Mouse (Mus musculus): Measurements from ENCODE around the gene Gm42417. TPM values are rescaled to one million over a fixed set of nuclear protein-coding genes. Genes with fewer than 3 reads are reported as not detected.
A peak's percentile ranks its signal among the peaks of the same experiment; 100 is the strongest.

The Gm42417 gene
- total RNA-seq, 2 experiments from 2014 or later = 766 to 1,527 TPM

- DNase-seq = no peak
Measured at GRCm38 (mm10) chr1:36513718-36514117, 25.5 kb downstream of the Gm42417 start.

- no peak for DNase-seq
Measured at GRCm38 (mm10) chr1:36513310-36513709, 25.9 kb downstream of the Gm42417 start.

DNA sequence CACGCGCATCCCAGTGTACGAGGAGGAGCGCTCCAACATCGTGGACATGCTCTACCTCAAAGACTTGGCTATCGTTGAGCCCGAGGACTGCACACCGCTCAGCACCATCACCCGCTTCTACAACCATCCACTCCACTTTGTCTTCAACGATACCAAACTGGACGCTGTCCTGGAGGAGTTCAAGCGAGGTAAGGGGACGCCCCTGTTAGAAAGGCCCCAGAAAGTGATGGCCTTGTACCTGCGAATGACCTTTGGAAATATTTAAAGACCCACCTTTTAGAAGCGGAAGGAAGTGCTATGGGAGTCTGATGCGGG is 26.3 kb downstream of the Gm42417 start:
- no peak for DNase-seq

DNA sequence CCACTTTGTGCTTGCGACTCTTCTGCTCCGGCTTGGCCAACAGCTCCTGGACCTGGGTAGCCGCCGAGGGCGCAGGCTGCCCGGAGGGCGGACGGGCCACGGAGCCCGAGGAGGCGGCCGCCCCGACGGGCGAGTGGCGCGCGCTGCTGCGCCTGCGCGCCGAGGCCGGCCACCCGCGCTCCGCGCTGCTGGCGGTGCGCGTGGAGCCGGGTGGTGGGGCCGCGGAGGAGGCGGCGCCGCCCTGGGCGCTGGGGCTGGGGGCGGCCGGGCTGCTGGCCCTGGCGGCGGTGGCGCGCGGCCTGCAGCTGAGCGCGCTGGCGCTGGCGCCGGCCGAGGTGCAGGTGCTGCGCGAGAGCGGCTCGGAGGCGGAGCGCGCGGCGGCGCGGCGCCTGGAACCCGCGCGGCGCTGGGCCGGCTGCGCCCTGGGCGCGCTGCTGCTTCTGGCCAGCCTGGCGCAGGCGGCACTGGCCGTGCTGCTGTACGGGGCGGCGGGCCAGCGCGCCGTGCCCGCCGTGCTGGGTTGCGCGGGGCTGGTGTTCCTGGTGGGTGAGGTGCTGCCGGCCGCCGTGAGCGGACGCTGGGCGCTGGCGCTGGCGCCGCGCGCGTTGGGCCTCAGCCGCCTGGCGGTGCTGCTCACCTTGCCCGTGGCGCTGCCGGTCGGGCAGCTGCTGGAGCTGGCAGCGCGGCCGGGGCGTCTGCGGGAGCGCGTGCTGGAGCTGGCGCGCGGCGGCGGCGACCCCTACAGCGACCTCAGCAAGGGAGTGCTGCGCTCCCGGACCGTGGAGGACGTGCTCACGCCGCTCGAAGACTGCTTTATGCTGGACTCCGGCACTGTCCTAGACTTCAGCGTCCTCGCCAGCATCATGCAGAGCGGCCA is 26.9 kb downstream of the Gm42417 start:
- peak; percentile 75 for DNase-seq

DNA sequence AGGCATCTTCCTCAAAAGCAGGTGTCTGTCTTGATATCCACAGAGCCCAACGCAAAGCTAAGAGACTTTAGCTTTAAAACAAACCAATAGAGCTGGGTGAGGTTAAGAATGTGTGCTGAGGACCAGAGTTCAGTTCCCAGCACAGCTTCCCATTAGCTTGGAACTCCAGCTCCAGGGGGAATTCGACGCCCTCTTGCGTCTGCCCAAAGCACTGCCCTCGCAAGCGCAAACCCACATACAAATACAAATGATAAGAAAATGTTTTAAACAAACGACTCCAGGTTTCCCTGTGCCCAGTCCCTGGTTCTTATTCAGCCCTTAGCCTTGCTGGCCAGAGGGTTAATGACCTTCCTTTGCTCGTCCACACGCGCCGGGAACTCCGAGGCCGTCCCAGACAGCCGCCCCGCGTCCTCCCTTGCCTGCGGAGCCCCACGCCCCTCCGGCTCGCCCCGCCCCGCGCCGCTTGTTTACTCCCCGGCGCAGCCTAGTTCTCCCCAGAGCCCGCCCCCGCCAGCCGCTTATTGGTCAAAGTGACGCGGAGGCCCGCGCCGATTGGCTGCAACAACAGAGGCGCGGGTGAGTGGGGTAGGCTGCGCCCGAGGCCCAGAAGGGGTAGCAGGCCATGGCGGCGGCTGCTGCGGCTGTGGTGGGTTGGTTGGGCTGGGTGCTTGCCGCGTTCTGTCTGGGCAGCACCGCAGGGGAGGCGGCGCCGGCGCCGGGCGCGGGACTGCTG is 27.8 kb downstream of the Gm42417 start, which contains the start of gene Cnnm3:
Gene Cnnm3, plus strand, starts transcription at position 579 of the 733 bp plus-strand sequence.
- peak; percentile 100 for DNase-seq

DNA sequence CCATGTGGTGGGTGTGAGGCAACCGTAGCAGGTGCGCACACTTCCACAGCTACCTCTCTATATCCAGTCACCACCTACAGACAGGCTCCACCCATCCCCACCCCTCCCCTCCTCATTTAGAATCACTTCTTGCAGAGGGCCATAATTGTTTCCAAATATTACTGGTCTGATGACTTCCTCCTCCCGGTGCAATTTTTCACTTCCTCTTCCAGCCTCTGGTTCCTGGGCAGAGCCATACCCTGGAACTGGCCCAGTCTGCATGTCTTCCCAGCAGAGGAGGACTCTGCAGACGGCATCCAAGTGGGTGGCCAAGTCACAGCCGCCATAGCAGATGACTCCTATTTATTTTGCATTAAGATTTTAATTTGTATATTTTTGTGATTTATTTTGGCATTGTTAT is 31.0 kb downstream of the Gm42417 start:
- no peak for DNase-seq

DNA sequence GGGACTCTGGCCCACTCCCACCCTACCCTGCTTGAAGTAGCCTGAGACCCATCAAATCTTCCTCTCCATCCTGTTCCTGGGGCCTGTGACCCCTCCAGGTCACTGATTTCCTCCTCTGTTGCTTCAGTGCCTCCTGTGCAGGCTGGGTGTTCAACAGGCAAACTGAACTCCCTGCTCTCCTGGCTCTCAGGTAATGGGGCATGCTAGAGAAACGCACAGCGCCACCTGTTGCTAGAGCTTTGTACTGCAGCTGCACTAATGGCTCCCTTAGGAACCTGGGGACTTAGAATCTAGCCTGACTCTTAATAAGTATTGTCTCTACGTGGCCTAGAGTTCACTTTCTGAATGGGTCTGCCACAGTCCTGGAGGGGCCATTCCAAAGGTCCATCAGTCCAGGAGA is 38.0 kb downstream of the Gm42417 start:
- DNase-seq = peak; percentile 44

- DNase-seq = no peak
Measured at GRCm38 (mm10) chr1:36497312-36497711, 41.9 kb downstream of the Gm42417 start.

- no peak for DNase-seq
Measured at GRCm38 (mm10) chr1:36496719-36497118, 42.5 kb downstream of the Gm42417 start.

- DNase-seq = no peak
Measured at GRCm38 (mm10) chr1:36493299-36493698, 45.9 kb downstream of the Gm42417 start.

DNA sequence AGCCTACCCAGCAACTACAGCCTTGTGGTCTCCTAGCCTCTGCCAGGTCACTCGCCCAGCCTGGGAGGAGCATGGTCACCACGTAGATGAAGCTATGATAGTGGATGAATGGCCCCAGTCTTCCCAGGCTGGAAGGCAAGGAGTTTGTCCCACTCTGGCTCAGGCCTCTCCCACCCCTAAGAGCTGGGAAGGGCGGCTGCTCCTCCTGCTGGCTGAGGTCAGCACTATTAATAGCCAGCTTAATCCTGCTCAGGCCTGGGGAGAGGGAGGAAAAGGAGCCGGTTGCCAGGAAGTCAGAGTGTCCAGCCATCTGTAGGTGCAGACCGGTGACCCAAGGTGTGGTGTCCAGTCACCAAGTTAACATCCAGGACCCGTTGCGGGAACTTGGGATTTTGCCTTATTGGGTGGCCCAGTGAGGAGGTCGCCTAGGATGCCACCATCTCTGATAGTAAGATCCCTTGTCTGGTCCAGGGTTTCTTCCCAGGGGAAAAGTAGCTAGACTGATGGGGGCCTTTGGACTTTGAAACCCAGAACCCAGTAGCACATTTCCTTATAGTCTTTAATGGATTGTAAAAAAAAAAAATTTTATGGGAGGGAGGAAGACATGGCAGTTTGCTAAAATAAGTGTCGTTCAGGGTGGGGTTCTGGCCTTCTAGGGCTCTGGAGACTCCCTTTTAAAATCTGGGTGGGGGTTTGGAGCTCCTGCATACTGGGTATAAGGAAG is 46.7 kb downstream of the Gm42417 start:
- DNase-seq = peak; percentile 74

- DNase-seq = no peak
Measured at GRCm38 (mm10) chr1:36489661-36490060, 49.6 kb downstream of the Gm42417 start.

- no peak for DNase-seq
Measured at GRCm38 (mm10) chr1:36487111-36487510, 52.1 kb downstream of the Gm42417 start.

GRCm38 (mm10) chr1:36485080-36485479 is 54.1 kb downstream of the Gm42417 start:
- DNase-seq = no peak

DNA sequence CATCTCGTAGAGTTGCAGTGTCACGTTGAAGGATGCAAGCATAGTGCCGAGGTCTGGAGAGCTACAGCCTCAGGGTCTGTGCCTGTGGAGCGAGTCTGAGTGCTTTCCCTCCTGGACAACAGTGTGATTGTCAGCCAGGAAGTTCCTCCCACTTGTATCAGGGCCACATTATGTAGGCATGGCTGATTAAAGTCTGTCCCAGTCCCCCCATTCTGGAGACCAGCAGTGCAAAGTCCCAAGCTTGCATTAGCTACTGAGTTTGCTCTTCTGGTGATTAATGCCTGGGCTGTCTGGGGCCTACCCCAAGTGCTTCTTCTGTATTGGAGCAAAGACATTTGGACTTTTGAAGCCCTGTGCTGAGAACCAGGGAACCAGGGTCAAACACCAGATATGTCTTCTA is 55.4 kb downstream of the Gm42417 start:
- no peak for DNase-seq

Small RNAs within 50 kb of the gene (microRNA-seq; reads per million reads assigned to microRNA genes)
- gene Gm47280 (ENCODE audit: borderline replicate concordance in 2 of 2) = 0 reads per million in 2 experiments

Other genes with a start within 250 kb of the Gm42417 start
- gene Arid5a, start 231.7 kb downstream of the Gm42417 start, total RNA-seq (2021) = 10 to 100 TPM in 1 of 2 experiments, 1 to 10 TPM in 1; 5.4 to 10.5 TPM
- 10 to 100 TPM; 29.7 to 35.3 TPM for gene Kansl3, start 170.2 kb downstream of the Gm42417 start, total RNA-seq (2021)
- gene Fer1l5, start 167.1 kb downstream of the Gm42417 start, total RNA-seq (2021) = not detected
- gene Lman2l, start 94.2 kb downstream of the Gm42417 start, total RNA-seq (2021) = 10 to 100 TPM; 18.9 to 21.7 TPM
- gene Cnnm4, start 67.8 kb downstream of the Gm42417 start, total RNA-seq (2021) = 10 to 100 TPM in 1 of 2 experiments, 1 to 10 TPM in 1; 8.4 to 10.5 TPM
- gene Cnnm3, start 27.6 kb downstream of the Gm42417 start, total RNA-seq (2021) = 1 to 10 TPM; 7.4 to 9.7 TPM
- gene Ankrd23, start 2.5 kb downstream of the Gm42417 start, total RNA-seq (2021) = 1,000 to 10,000 TPM; 1,576 to 3,128 TPM
- 1 to 10 TPM; 7.7 to 8.2 TPM for gene Ankrd39, start 8.0 kb upstream of the Gm42417 start, total RNA-seq (2021)
- gene Sema4c, start 18.9 kb upstream of the Gm42417 start, total RNA-seq (2021) = 1 to 10 TPM; 5.1 to 6.0 TPM
- gene Fam178b, start 143.8 kb upstream of the Gm42417 start, total RNA-seq (2021) = 1 to 10 TPM in 1 of 2 experiments, under 1 TPM in 1; 0.61 to 1.2 TPM
- gene Cox5b, start 152.0 kb upstream of the Gm42417 start, total RNA-seq (2021) = 1,000 to 10,000 TPM; 1,291 to 1,333 TPM
- gene 4933424G06Rik, start 170.7 kb upstream of the Gm42417 start, total RNA-seq (2021) = 1 to 10 TPM in 1 of 2 experiments, not detected in 1; 1.1 TPM
- gene Actr1b, start 175.0 kb upstream of the Gm42417 start, total RNA-seq (2021) = 100 to 1,000 TPM; 141 to 179 TPM
- under 1 TPM; 0.24 to 0.28 TPM for gene Zap70, start 222.4 kb upstream of the Gm42417 start, total RNA-seq (2021)

Measured in gastrocnemius, postnatal 25 days (tissue).